Mouse (Mus musculus) heart, adult 11 months (tissue): ENCODE measurements around the gene Pip5k1b.
A peak's percentile ranks its signal among the peaks of the same experiment; 100 is the strongest.

Experiments
- DNase-seq: peaks from one replicate; pipeline ENCODE4 v3.0.0; 2022

The Pip5k1b gene

DNA sequence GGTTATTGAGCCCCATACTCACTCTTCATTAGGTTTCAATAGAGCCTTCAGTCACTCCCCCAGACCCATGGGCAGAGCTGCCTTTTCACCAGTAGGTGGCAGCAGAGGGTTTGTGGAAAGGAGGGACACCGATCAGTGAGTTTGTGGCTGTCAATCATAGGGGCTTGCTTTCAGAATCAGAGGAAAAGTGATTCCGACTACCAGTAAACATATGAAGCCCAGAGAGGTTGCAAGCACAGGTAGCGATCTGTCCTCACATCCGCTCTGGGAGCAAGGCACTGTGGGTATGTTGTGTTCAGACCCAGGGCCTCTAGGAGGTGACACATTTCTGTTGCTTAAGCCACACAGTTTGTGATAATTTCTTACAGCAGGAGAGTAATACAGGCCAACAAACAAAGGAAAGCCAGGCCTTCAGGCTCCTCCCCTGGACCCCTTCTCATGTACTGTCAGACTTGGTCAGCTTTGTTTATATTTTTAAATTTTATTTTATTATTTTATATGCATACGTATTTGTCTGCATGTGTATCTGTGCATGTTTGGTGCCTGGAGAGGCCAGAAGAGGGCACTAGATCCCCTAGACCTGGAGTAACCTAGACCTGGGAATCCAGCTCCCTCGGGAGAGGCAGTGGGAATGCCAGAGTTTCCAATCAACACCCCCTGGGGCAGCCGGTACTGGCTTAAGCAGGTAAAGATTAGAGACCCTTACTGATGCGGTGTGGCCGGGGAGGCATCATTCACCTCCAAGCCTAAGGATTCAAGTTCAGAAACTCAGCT, 254.5 kb downstream of the Pip5k1b start:
- DNase-seq: peak; percentile 97

DNA sequence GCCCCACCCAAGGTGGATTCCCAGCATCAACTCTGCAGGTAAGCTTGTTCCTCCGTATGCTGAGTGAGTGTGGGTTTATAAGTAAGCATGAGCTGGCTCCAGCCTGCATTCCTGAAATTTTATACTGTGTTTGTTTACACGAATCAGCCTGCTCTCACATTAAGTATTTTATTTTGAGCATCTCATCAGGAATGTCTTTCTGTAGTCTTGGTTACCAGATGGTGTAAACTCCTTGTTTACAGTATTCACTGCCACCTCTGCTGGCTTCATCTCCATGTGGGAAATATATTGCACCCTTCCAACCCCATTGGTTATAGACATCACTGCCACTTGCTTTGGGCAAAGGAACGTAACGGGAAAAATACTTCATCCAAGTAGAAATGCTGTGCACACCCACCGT, 262.1 kb downstream of the Pip5k1b start:
- no peak for DNase-seq

DNA sequence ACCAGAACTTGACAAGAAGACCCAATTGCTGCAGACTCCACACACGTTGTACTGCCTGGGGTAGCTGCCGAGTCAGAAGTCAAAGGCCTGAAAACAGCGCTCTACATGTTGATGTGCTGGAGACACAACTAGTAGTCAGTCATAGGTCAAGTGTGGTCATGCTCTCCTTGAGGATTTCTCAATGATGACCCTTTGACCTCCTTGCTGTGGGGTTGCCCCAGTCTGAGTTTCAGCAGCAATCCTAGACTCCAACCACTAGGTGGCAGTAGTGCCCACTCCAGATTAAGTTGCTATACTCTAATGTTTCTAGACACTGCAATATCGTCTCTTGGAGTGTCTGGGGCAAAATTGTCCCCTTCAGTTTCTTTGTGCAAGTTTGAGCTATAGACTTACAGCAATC, 271.5 kb downstream of the Pip5k1b start:
- peak; percentile 91 for DNase-seq

DNA sequence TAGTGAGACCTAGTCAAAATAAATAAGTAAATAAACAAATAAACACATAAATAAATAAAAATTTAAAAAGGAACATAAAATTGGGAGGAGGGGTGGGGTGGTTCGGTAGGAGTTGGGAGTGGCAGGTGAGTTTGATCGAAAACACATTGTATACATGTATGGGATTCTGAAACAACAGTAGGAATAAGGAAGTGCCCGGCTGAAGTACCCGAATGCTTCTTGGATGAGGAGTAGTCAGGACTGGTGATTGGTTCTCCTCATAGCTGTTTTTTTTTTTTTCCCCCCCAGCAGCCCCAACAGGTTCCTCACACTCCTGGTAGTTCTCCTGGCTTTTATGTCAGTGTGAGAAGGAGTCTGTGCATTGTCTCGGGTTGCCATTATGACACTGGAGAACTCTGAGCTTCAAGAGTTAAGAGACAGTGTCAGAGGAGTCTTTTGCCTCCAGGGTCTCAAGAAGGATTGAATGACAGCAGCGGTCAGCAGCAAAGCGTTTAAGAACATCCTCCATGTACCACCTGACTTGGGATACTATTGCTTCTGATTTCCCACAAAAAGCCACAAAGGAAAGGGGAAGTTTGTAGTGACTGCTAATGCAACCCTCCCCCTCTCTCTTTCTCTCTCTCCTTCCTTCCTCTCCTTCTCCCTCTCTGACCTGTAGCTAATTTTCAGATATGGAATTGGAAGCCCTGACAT, 274.2 kb downstream of the Pip5k1b start:
- no peak for DNase-seq

DNA sequence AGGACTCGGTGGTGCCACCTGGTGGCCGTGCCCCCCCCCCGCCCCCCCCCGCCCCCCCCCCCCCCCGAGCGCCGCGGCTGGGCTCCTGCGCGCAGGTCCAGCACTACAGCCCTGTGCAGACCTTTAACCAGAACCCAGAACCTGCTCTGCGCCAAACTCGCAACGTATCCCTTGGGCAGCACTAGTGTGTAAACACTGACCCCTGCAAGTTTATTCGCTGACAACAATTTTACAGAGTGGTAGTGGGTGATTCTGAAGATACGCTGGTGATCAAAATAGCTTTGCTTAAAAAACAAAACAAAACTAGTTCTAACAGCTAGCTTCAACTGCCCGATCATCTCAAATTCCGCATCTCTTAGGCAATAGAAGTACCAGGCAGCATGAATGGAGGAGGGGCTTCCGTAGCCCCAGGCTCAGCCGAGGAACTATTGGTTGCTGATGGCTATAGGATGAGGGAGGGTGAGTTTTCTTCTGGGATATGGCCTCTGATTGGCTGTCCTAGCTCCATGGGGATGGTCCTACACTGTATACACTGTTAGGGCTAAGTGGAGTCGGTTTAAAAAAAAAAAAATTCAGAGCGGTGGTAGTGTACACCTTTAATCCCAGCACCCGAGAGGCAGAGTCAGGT, 275.0 kb downstream of the Pip5k1b start, which contains the start of gene Fxn:
Gene Fxn (minus strand): TSS at position 5 of the 628 bp plus-strand sequence.
- DNase-seq: no peak

DNA sequence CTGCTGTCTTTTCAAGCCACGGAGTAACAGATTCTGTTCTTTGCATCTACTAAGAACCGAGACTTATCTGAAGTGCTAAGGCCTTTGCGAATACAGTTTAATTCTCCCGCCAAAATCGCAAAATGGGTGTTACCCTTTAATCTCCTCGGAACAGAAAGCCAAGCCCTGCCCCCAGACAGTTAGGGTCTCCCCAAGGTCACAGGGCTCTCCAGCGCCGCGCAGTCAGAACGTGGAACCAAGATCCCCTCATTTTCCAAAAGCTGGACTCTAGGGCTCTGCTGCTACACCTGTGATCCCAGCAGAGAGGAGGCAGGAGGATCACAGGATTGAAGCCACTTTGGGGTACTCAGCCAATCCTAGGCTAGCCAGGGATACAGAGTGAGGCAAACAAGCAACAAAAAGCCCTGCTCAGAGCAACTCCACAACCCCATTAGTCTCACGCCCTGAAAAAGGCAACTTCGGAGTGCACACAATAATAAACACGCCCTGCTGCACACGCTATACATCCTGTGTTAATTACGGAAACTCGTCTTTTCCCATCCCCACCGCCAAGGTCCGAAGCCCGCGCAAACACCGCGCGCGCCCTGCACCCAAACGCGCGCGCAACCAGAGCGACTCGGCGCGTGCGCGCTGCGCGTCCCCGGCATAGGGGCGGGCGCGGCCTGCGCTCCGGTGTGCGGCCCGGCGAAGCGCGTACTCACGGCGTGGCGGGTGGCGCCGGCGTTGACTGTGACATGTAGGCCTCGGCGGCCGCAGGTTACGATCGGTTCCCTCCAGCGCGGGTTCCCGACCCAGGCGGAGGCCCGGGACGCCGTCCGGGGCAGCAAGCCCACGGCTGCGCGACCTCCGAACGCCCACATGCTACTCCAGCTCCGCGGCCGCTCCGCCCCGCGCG, 275.7 kb downstream of the Pip5k1b start:
- DNase-seq: peak; percentile 99

DNA sequence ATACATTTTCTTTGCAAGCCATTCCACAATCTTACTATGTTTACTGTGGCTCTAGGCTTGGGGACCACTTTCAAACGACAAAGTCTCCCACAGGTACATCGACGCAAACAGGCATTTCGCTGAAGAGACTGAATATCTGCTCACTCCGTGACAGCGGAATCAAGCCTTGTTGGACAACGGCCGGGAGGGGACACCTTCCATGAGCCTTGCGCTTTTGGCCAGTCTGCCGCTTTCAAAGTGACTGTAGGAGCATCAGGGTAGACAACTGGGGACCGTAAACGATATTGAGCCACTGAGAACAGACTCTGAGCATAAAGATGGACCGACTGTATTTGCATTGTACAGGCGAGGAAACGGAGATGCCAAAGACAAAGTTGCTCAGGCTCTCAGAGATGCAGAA, 276.8 kb downstream of the Pip5k1b start:
- peak; percentile 86 for DNase-seq

DNA sequence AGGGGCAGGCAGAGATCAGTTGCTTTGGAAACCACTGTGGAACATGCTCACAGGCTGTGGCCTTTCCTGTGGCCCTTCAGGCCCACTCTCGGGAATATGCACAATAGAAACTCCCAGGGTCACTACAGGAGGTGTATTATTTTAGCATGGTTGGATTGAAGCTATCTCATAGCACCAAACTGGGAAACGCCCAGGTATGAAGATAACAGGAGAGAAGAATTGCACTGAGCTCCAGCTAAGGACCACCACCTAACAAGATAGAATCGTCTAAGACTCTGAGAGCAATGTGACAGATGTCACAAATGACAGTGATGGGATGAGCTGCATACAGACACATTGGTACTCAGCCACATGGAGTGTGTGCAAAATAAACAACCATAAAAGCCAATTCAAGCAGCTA, 281.4 kb downstream of the Pip5k1b start:
- no peak for DNase-seq

DNA sequence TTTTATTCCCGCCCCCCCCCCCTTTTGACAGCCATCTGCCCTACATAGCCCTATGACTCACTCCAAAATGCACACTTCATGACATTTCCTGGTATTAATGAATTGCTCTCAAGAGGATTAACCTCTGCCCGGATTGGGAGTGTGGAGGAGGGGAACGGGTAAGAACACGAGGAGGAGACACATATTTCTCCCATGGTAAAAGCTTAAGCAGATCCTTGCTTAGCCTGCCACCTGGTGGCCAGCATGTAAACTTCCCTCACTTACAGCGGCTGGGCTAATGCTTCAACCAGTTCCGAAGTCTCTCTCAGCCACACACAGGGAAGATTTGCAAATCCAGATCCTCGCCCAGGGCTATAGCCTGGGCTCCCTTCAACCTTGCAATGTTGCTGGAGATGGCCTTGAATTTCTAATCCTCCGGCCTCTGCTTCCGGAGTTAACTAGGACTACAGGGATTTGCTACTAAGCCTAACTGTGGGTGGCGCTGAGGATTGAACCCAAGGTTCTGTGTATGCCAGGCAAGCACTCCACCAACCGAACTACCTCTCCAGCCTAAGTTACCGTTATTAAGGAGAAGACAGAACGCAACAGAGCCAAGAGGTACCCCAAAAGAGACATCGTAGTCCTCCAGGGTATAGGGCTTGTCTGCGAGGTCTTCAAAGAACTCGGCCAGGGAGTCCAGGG, 283.8 kb downstream of the Pip5k1b start:
- peak; percentile 97 for DNase-seq

DNA sequence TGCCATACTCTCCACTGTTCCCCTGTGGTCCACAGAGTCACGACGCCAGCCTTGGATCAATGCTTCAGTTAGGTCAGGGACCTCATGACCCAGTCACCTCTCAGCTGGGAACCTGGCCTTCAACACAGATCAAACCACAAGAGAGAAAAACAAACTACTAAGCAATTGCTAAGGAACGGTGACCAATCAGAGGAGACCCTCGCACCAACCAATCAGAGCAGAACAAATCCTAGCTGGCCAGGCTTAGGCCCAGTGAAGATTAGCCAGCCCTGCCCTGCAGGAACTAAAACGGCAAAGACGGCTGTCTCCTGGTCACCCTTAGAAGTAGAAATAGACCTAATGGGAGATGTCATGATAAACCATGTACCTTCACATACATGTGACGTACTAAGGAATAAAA, 284.3 kb downstream of the Pip5k1b start:
- DNase-seq: peak; percentile 98

DNA sequence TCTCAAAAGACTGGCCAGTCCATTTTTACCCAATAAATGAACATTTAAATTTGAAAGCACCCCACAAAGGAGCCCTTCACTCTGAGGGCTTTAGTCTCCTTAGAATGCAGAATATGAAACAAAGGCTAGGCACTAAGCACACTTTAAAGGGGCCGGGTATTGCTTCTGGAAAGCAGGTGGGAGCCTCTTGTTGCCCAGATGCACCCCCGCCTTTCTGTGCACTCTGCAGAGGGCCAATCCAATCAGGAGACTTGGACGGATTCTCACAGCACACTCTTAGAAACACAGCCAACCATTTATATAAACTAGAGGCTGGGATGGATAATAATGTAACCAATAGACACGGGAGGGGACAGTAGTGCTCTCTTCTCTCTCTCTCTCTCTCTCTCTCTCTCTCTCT, 287.1 kb downstream of the Pip5k1b start:
- no peak for DNase-seq

DNA sequence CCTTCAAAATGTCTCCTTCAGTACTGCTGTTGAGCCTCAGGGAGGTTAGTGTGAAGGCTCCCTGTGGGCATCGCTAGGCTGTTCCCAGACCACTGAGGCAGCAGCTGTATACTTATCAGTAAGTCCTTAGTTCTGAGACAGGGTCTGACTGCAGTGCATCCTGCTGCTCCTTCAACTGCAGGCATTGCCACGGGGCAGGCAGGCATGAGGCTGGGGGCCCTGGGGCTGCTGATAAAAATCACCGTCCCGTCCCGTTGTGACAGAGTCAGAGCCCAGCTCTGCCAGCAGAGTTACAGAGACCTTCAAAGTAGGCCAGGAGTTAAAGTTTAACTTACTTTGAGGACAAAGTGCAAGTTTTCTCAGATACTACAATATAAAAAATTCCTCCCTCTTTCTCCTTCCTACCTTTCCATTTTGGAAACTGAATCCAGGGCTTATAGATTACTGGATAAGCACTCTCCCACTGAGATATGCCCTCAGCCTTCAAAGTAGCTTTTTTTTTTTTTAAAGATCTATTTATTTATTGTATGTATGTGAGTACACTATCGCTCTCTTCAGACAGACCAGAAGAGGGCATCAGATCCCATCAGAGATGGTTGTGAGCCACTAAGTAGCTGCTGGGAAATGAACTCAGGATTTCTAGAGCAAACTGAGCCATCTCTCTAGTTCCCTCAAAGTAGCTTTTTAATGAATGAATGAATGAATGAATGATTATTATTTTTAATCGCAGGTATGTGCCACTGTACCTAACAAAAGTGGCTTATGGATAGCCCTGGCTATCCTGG, 289.4 kb downstream of the Pip5k1b start:
- no peak for DNase-seq

DNA sequence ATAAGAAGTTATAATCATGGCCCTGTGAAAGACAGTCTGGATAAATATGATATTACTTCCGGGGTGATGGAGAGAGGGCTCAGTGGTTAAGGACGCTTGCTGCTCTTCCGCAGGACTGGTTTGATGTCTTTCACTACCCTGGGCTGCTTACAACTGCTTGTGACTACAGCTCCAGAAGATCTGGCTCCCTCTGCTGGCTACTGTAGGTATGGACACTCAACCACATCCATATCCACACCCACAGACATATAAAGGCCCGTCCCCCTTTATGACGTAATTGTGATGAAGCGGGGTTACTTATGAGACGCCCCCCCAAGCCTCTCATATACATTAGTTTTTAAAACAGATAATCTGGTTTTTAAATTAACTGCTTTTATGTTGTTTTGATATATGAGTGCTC, 290.7 kb downstream of the Pip5k1b start:
- peak; percentile 97 for DNase-seq

DNA sequence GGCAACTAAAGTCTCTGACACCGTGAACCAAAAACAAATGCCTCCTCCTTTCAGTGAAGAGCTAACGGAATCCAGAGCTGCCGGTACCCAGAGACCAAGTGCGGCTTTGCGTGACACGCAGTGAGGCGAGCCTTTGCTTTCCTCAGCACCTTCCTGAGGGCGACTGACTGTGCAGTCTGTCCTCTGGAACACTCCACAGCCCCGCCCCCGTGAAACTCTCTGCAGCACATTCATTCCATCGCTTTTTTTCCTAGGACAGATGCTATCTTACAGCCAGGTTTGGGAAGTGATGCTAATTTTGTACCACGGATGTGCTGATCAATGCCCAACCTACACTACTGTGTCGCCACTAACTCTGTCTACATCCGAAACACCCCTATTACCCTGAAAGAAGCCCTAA, 292.9 kb downstream of the Pip5k1b start:
- DNase-seq: no peak

DNA sequence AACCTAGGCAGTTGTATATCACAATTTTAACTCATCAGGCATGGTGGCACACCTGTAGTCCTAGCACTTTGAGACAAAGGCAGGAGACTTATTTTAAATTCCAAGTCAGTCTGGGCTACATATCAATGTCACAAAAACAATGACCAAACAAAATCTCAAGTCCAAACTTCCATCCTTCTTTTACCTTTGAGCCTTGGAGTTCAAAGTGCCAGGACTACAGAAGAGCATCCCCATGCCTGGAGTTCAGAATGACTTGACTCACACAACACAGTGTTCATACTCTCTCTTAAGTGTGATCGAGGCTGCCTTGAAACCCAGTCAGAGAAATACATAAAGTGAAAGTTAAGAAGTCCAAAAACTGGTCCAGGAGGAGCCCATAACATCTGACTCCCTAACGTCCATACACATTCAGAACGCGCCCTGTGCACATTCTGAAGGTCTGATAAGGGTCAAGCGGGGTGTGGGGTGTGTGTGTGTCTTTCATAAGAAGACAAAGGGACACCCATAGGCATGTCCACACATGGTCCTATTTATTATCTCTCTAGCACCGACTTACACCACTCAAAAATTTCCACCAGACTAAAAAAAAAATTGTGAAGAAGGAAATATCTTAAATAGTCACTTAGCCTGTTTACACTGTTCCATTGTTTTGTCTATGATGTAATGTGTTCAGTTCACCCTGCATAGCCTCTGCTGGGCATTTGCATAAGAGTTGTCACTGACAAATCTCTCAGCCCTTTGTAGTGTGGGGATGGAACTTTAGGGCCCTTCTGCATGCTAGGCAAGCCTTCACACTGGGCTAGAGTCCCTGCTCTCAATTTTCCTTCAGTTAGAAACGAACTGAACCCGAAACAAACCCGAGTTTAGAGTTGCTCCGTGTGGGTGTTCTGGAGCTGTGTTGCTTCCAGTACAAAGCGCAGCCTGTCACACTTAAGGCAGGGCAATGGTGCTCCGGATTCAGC, 296.0 kb downstream of the Pip5k1b start:
- DNase-seq: peak; percentile 50

DNA sequence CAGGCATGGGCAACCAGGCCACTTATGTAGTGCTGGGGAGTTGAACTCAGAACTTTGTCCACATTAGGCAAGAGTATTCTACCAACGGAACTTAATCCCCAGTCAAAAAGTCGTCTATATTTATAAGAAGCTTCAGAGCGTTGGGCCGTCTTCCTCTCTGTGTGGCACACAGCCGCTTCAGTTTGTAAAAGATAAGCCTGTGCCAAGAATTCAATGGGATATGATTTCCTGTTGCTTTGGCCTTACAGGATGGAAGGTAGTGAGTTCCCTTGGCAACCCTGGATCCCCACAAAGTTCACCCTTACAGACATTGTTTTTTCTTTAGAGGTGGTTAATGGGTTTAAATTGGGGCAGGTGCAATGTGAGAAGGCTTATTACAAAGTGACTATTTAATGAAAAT, 297.3 kb downstream of the Pip5k1b start:
- DNase-seq: peak; percentile 95

DNA sequence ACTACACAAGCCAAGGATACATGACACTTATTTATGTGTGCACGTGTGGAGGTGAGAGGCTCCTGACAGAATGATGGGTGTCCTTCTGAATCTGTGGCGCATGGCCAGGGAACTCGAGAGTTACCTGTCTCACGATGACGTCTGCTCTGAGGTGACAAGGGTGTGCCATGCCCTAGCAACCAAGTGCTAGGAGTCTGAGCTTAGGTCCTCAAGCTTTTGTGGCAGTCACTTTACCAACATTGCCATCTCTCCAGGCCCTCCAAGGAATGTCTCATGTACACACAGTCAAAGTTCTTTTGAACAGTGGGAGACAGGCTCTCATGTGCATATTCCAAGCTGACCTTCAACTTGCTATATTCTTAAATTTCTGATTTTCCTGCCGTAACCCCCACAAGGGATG, 297.7 kb downstream of the Pip5k1b start:
- DNase-seq: no peak

DNA sequence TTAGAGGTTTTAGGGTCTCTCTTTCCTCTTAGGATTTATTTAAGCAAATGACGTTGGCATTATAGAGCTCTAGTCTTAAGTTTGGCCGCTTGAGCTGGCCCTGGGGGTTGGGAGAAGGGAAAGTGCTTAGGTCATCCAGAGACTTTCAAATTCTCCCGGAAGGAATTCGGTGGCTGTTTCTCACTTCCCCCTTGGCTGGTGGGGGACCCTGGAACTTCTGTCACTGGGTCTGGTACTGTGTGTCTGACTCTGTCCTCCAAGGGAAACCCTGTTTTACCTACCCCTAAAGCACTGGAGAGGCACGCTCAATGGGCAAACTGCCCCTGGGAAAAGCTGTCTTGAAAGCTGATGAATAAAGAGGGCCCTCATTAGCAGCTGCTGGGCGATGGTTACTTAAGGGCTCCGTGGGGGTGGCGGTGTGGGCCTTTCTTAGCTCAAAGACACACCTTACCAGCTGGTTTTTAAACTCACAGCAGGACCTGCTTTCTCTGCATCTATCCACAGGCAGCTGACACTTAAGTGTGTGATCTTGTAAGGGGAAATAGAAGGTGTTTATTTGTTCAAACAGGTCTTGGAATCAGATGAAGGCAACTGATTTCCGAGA, 301.9 kb downstream of the Pip5k1b start:
- DNase-seq: peak; percentile 88

DNA sequence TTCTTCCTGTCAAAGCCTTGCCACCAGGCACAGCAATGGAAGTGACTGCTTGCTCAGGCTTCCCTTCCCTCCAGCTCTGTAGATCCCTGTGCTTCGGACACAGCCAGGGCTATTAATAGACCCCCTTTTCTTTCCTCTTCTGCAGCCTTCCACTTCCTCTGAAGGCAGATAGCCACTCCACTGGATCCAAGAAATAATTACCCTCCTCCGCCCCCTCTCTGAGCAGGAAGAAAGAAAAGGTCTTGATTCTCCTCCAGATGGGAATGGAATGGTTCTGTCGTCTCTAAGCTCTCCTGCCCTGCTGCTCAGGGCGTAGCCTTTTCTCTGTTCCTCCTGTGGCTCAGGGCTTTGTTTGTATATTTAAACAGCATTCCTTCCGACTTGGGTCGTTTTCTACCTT, 303.8 kb downstream of the Pip5k1b start:
- DNase-seq: peak; percentile 97
